Mouse (Mus musculus) heart, postnatal 10 days (tissue): ENCODE results near the gene Stat3. TPM values are rescaled to one million over a fixed set of nuclear protein-coding genes. Genes with fewer than 3 reads are reported as not detected.

Experiments
- DNase-seq, 2 experiments: peaks; one replicate each; pipeline ENCODE4 v3.0.0; 2021
- intact Hi-C: fragments of 180-260 bp; cut with DNase I; formaldehyde crosslinking; loops from one replicate; pipeline ENCODE4 v1.15.1; 2025
- total RNA-seq, 2 experiments: library from RNA; stranded (reverse); gene quantifications; 2 replicates each; pipeline ENCODE4 v1.2.3; 2021

The Stat3 gene
- total RNA-seq, 2 experiments from 2014 or later: 110 to 117 TPM

- intact Hi-C loops: loop anchor here (10.0 kb wide), 1 partner anchor 280 kb away; the partner anchor contains the start of genes Ccr10, Cntnap1 and Plekhh3
- DNase-seq: no peak
Observed at GRCm38 (mm10) chr11:100894146-100894918, 45.0 kb downstream of the Stat3 start.

- intact Hi-C loops: loop anchor here (1.0 to 10.0 kb wide), 4 partner anchors 53 to 281 kb away; partner anchors contain the start of genes Ccr10, Cntnap1 and Plekhh3
- DNase-seq: peak; percentile 93 to 96
Observed at GRCm38 (mm10) chr11:100893482-100893881, 45.9 kb downstream of the Stat3 start.

DNA sequence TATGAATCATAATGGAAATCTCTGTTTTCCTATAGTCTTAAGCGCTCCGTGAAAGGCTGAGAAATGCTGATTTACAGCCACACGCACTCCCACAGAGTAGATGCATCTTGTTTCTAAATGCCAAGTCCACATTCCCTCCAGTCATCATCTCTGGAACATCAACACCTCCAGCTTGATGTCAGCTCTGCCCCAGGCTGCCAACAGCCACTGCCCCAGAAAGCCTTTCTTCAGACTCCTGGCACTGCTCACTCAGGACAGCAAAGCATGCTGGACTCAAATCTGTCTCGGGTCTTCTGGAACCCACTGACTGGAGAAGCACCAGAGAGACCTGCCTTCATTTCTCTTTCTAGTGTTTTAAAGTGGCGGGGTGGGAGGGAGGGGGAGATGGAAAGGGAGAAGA lies 46.9 kb downstream of the Stat3 start:
- intact Hi-C loops: loop anchor here (2.0 to 10.0 kb wide), 3 partner anchors 54 to 282 kb away; partner anchors contain the start of genes Ccr10, Cntnap1 and Plekhh3
- peak; percentile 59 to 68 for DNase-seq

- intact Hi-C loops: loop anchor here (2.0 to 10.0 kb wide), 3 partner anchors 55 to 283 kb away; partner anchors contain the start of genes Ccr10, Cntnap1 and Plekhh3
- DNase-seq: no peak
Observed at GRCm38 (mm10) chr11:100891256-100892123, 47.9 kb downstream of the Stat3 start.

DNA sequence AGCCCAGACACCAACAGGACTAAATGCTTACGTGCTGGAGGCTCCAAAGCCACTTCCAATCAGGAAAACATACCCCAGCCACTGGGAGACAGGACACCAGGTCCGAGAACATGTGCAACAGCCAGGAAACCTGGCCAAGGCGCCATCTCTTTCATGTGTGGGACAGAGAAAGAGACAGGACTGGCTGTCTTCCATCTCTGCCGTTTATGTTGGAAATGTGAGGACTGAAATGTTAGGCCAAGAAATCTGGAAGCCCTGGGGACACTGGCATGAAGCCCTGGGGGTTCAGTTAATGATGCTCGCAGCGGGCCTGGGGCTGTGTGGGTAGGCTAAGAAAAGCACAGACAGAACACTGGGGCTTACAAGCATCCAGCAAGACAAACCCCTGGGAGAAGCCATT lies 48.9 kb downstream of the Stat3 start:
- DNase-seq: no peak
- intact Hi-C loops: loop anchor here (10.0 kb wide), 1 partner anchor 284 kb away; the partner anchor contains the start of genes Ccr10, Cntnap1 and Plekhh3

- intact Hi-C loops: loop anchor here (1.0 kb wide), 1 partner anchor 16 kb away; no protein-coding TSS in a partner anchor
- no peak for DNase-seq
Observed at GRCm38 (mm10) chr11:100888348-100888820, 51.0 kb downstream of the Stat3 start.

- DNase-seq: no peak
- intact Hi-C loops: loop anchor here (1.0 kb wide), 1 partner anchor 15 kb away; no protein-coding TSS in a partner anchor
Observed at GRCm38 (mm10) chr11:100887764-100888163, 51.6 kb downstream of the Stat3 start.

DNA sequence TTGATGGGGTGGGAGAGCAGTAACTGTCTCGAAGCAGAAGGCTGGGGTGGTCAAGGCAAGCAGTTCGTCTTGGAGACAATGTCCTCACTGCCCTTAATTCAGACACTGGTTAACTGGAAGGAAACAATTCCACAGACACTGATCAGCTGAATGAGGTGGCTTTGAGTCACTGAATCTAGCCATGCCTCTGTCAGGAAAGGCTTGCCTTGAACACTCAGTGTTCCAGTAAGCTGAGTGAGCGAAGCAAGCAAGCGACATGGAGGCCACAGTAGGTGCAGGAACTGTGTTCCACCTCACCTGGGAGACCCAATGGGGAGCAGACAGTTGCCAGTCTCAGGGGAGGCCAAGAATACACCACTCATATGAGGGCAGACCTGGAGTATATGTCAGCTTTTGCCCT lies 52.1 kb downstream of the Stat3 start:
- no peak for DNase-seq
- intact Hi-C loops: no loop called here

- no peak for DNase-seq
- intact Hi-C loops: no loop called here
Observed at GRCm38 (mm10) chr11:100886188-100886740, 53.1 kb downstream of the Stat3 start.

DNA sequence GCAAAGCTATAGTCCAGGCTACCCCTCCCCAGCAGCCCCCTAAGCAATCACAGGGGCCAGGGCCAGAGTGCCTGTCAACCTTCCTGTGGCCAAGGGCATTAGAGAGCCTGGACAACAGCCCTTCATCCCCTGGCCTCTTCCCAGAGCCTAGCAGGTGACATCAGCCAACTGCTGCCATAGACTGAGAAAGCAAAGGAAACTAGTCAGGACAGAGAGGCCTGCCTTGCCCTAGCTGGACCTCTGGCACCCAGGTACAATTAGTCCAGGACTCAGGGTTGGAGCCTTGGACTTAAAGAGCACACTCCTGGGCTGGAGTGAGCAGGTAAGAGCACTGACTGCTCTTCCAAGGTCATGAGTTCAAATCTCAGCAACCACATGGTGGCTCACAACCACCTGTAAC lies 53.9 kb downstream of the Stat3 start:
- intact Hi-C loops: no loop called here
- DNase-seq: peak; percentile 44 to 48

DNA sequence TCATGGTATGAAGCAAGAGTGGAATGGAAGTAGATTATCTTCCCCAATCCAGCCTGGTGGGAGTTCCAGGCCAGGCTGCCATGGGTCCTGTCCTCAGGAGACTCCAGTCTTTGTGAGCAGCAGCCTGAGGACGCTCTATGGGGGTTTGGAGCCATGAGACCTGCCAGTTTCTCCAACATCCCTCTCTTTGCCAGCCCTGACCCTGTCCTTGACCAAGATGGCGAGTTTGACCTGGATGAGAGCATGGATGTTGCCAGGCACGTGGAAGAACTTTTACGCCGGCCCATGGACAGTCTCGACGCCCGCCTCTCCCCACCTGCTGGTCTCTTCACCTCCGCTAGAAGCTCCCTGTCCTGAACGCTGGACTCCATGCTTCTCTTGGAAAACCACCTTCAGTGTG lies 55.7 kb downstream of the Stat3 start:
- DNase-seq: no peak
- intact Hi-C loops: no loop called here

GRCm38 (mm10) chr11:100879321-100880078 lies 59.8 kb downstream of the Stat3 start:
- DNase-seq: no peak
- intact Hi-C loops: no loop called here

DNA sequence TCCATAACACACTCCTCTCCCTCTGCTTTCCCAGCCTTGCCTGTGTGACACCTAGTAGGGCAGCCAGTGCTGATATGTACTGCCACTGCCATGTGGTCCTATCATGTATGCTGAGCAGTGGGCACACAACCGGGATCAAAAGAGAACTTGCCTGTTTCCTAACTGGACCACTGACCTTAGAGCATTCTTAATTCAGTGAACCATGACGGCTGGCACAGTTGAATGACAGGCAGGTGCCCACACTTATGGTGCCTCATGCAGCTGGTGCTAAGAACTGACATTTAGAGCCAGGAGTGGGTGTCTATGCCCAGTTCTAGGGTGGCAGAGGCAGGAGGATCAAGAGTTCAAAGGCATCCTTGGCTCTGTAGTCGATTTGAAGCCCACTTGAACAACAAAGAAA lies 63.6 kb downstream of the Stat3 start:
- intact Hi-C loops: no loop called here
- no peak for DNase-seq

DNA sequence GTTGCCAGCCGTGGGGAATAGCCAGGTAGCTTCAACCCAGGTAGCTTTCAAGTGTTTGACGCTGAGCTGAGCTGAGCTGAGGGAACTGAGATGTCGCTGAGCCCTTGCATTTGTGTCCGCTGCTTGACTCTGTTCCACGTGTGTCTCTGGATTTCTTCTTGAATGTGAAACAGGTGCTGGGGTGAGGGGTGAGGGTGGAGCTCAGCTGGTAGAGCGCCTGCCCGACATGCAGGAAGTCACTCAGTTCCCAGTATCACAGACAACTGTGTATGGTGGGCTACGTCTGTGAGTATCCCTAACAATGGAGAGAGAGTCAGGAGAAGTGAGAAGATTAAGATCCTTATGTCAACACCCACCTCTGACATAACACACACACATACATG lies 68.4 kb downstream of the Stat3 start:
- DNase-seq: no peak
- intact Hi-C loops: no loop called here

GRCm38 (mm10) chr11:100870256-100870967 lies 68.9 kb downstream of the Stat3 start:
- intact Hi-C loops: no loop called here
- DNase-seq: no peak

GRCm38 (mm10) chr11:100865618-100866017 lies 73.7 kb downstream of the Stat3 start:
- intact Hi-C loops: no loop called here
- no peak for DNase-seq

- no peak for DNase-seq
- intact Hi-C loops: no loop called here
Observed at GRCm38 (mm10) chr11:100863141-100863540, 76.2 kb downstream of the Stat3 start.

GRCm38 (mm10) chr11:100861836-100862235 lies 77.5 kb downstream of the Stat3 start:
- intact Hi-C loops: no loop called here
- no peak for DNase-seq

- intact Hi-C loops: no loop called here
- DNase-seq: no peak
Observed at GRCm38 (mm10) chr11:100861335-100861734, 78.0 kb downstream of the Stat3 start.
